Mouse (Mus musculus) kidney, adult 8-10 months (tissue): ENCODE measurements at regions not wholly inside any gene's neighbourhood (a gene's known extent, or its start where the extent isn't known, plus 50 kb on each side); places are given as distances from the start of the nearest gene placed in this dataset.

Experiments
- DNase-seq, 2 experiments: peaks; one replicate each; pipeline ENCODE4 v3.0.0; 2022

DNA sequence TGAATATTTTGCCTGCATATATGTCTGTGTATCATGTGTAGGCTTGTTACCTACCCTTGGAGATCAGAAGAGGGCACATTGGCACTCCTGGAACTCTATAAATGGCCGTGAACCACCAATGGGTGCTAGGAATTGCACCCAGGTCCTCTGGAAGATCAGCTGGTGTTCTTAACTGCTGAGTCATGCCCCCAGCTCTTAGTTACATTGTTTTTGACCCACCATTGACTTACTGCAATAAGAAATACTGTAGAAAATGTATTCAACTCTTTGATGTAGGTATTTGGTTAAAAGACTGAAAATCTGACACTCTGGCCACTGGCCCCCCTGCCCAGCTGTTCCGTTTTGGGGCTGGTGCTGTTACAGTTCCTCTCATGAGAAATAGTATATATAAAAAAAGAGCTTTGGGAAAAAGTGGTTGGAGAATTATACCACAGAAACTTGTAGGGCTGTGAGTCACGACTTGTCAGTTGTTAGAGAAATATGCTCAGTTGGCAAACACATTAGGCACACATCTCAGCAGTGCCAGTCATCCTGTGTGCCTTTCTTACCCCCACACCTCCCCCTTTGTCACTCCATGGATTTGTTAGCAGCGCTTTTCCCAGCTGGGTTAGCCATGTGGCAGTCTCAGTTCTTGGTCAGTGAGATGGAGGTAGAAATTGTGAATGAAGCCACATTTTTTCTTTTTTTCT is 58.4 kb upstream of the Arhgap32 start:
- no peak for DNase-seq

DNA sequence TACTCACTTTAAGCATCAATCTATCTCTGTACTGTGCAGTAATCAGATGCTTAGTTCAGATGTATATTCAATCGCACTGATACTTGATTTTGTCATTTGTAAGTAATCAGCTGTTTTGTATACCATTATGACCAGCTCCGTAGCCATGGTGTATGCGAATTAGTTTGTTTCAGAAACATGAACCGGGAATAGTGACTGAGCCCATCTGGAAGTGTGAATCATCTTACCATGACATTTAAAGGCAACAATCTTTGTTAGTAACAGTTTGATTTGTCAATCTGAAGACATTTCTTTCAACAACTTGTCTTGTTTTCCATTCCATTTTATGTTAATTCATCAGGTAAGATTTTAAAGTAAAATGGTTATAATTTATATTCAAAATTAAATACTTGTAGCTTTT is 53.2 kb upstream of the Arhgap32 start:
- no peak for DNase-seq

DNA sequence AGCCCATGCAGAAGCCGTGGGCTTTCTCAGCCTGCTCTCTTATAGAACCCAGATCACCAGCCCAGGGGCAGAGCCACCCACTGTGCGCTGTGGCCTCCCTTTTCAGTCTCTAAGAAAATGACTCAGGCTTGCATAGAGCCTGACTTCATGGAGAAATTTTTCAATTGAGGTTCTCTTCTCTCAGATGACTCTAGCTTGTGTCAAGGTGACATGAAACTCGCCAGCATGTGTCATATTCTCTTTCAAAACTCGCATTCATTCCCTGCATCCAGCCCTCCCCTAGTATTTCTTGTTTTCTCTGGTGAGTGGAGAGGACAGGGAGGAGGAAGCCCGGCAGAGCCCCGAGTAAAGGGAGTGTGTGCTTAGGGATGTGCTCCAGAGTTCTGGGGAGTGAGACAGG is 52.4 kb upstream of the Arhgap32 start:
- no peak for DNase-seq

DNA sequence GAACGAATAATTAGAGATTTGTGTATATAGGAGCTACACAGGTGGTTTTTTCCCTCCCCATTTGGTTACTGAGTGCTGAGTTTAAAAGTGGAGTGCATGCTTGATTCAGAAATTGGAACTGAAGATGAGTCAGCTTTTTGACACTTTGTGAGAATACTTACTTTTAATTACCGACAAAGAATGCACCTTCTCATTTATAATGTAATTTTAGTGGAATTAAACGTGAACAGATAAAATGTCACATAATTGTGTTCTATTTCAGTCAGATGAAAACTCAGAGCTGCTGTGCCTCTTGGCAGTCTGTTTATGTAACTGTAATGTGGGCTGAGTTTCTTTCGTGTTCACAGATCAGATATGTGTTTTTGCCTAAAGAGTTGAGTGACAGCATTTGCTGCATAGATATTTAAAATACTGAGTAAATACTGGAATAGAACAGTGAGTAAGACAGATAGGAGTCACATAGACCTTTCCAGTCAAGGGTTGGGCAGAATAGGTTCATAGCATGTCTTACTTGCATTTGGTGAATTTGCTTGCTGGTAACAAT is 51.9 kb upstream of the Arhgap32 start:
- DNase-seq: no peak
